Mouse (Mus musculus): ENCODE results near the gene Rora. TPM values are rescaled to one million over a fixed set of nuclear protein-coding genes. Genes with fewer than 3 reads are reported as not detected.
A peak's percentile ranks its signal among the peaks of the same experiment; 100 is the strongest.

Rora gene
- polyA plus RNA-seq, 1 experiment from 2014 or later = 3.8 TPM

GRCm38 (mm10) chr9:69180961-69181360, 527.4 kb downstream of the Rora start:
- H3K4me1 ChIP-seq = peaks cover 17% of the 10 kb centered on the region
- H3K27me3 ChIP-seq (ENCODE audit: low read depth, poor library complexity, severe bottlenecking) = no peaks in the 10 kb centered on the region; the same call in 1 of the 2 replicates
- 41% methylated on average over 3 of the region's 3 CpGs for WGBS
- no peak for DNase-seq (ENCODE audit: low spot score)
- no peaks in the 10 kb centered on the region for H3K9me3 ChIP-seq (replicated peaks)
- H3K27ac ChIP-seq = peak overlapping the region; percentile 50; the same call in 1 of the 2 replicates
- H3K4me3 ChIP-seq = no peak overlapping the region
- no peaks in the 10 kb centered on the region for H3K36me3 ChIP-seq

- Histone ChIP-seq H3K4me3 (no peak overlapping the region), H3K27ac (peak overlapping the region; percentile 50; the same call in 1 of the 2 replicates), H3K9me3 (replicated peaks) (no peaks in the 10 kb centered on the region), H3K36me3 (no peaks in the 10 kb centered on the region), H3K4me1 (peaks cover 17% of the 10 kb centered on the region), H3K27me3 (ENCODE audit: low read depth, poor library complexity, severe bottlenecking) (no peaks in the 10 kb centered on the region; the same call in 1 of the 2 replicates)
- DNase-seq (ENCODE audit: low spot score) = no peak
Measured at GRCm38 (mm10) chr9:69181411-69181810, 527.8 kb downstream of the Rora start.

GRCm38 (mm10) chr9:69183888-69184287, 530.3 kb downstream of the Rora start:
- 78% methylated on average over 4 of the region's 4 CpGs for WGBS
- Histone ChIP-seq H3K36me3 (no peaks in the 10 kb centered on the region), H3K27me3 (ENCODE audit: low read depth, poor library complexity, severe bottlenecking) (no peaks in the 10 kb centered on the region), H3K4me1 (peaks cover 17% of the 10 kb centered on the region), H3K4me3 (no peak overlapping the region), H3K27ac (no peak overlapping the region), H3K9me3 (replicated peaks) (no peaks in the 10 kb centered on the region)
- no peak for DNase-seq (ENCODE audit: low spot score)

GRCm38 (mm10) chr9:69190726-69191125, 537.1 kb downstream of the Rora start:
- no peaks in the 10 kb centered on the region for H3K36me3 ChIP-seq
- 21% methylated on average over 1 of the region's 1 CpGs for WGBS

GRCm38 (mm10) chr9:69192446-69192845, 538.9 kb downstream of the Rora start:
- no peaks in the 10 kb centered on the region for H3K9me3 ChIP-seq (replicated peaks)
- H3K27ac ChIP-seq = no peak overlapping the region
- 81% methylated on average over 8 of the region's 8 CpGs for WGBS
- 0 out of 2 replicates have a peak, but pooled peaks cover 3% of the 10 kb centered on the region for H3K27me3 ChIP-seq (ENCODE audit: low read depth, poor library complexity, severe bottlenecking)
- no peak for DNase-seq (ENCODE audit: low spot score)
- H3K4me1 ChIP-seq = peaks cover 3% of the 10 kb centered on the region; the same call in 1 of the 2 replicates
- no peaks in the 10 kb centered on the region for H3K36me3 ChIP-seq
- H3K4me3 ChIP-seq = no peak overlapping the region

More at GRCm38 (mm10) chr9:69190726-69191125, 537.1 kb downstream of the Rora start:
- no peak overlapping the region for H3K27ac ChIP-seq
- H3K4me1 ChIP-seq = peaks cover 3% of the 10 kb centered on the region; the same call in 1 of the 2 replicates
- no peak overlapping the region for H3K4me3 ChIP-seq
- DNase-seq (ENCODE audit: low spot score) = no peak
- no peaks in the 10 kb centered on the region for H3K27me3 ChIP-seq (ENCODE audit: low read depth, poor library complexity, severe bottlenecking)
- H3K9me3 ChIP-seq (replicated peaks) = no peaks in the 10 kb centered on the region

GRCm38 (mm10) chr9:69194638-69195605, 541.3 kb downstream of the Rora start:
- WGBS = 84% methylated on average over 13 of the region's 13 CpGs
- DNase-seq (ENCODE audit: low spot score) = no peak
- H3K4me3 ChIP-seq = no peak overlapping the region
- peaks cover 3% of the 10 kb centered on the region; the same call in 1 of the 2 replicates for H3K4me1 ChIP-seq
- H3K36me3 ChIP-seq = no peaks in the 10 kb centered on the region
- 0 out of 2 replicates have a peak, but pooled peaks cover 3% of the 10 kb centered on the region for H3K27me3 ChIP-seq (ENCODE audit: low read depth, poor library complexity, severe bottlenecking)
- H3K9me3 ChIP-seq (replicated peaks) = no peaks in the 10 kb centered on the region
- no peak overlapping the region for H3K27ac ChIP-seq

GRCm38 (mm10) chr9:69213796-69214195, 560.2 kb downstream of the Rora start:
- Histone ChIP-seq H3K4me3 (no peak overlapping the region), H3K36me3 (no peaks in the 10 kb centered on the region), H3K27me3 (ENCODE audit: low read depth, poor library complexity, severe bottlenecking) (peaks cover 10% of the 10 kb centered on the region), H3K9me3 (replicated peaks) (no peaks in the 10 kb centered on the region), H3K27ac (no peak overlapping the region), H3K4me1 (peaks cover 19% of the 10 kb centered on the region)
- whole genome bisulfite sequencing = 92% methylated on average over 5 of the region's 5 CpGs
- no peak for DNase-seq (ENCODE audit: low spot score)

- Histone ChIP-seq H3K27me3 (ENCODE audit: low read depth, poor library complexity, severe bottlenecking) (peaks cover 49% of the 10 kb centered on the region), H3K4me3 (no peak overlapping the region; the same call in 1 of the 2 replicates), H3K27ac (no peak overlapping the region), H3K36me3 (no peaks in the 10 kb centered on the region), H3K9me3 (replicated peaks) (no peaks in the 10 kb centered on the region), H3K4me1 (peaks cover 44% of the 10 kb centered on the region)
- peak; percentile 47 for DNase-seq (ENCODE audit: low spot score)
- 30% methylated on average over 3 of the region's 3 CpGs for WGBS
Measured at GRCm38 (mm10) chr9:69224841-69225240, 571.3 kb downstream of the Rora start.

- no peak overlapping the region for H3K4me3 ChIP-seq
- H3K4me1 ChIP-seq = peaks cover 44% of the 10 kb centered on the region
- no peak for DNase-seq (ENCODE audit: low spot score)
- peaks cover 48% of the 10 kb centered on the region for H3K27me3 ChIP-seq (ENCODE audit: low read depth, poor library complexity, severe bottlenecking)
- H3K27ac ChIP-seq = no peak overlapping the region
- 48% methylated on average over 3 of the region's 3 CpGs for WGBS
- no peaks in the 10 kb centered on the region for H3K36me3 ChIP-seq
- no peaks in the 10 kb centered on the region for H3K9me3 ChIP-seq (replicated peaks)
Measured at GRCm38 (mm10) chr9:69226424-69226823, 572.8 kb downstream of the Rora start.

- Histone ChIP-seq H3K4me1 (peaks cover 44% of the 10 kb centered on the region), H3K27ac (no peak overlapping the region), H3K9me3 (replicated peaks) (no peaks in the 10 kb centered on the region), H3K36me3 (no peaks in the 10 kb centered on the region), H3K4me3 (no peak overlapping the region), H3K27me3 (ENCODE audit: low read depth, poor library complexity, severe bottlenecking) (peaks cover 34% of the 10 kb centered on the region)
- no peak for DNase-seq (ENCODE audit: low spot score)
- WGBS = 89% methylated on average over 6 of the region's 6 CpGs
Measured at GRCm38 (mm10) chr9:69227806-69228205, 574.2 kb downstream of the Rora start.

GRCm38 (mm10) chr9:69229935-69230334, 576.3 kb downstream of the Rora start:
- H3K9me3 ChIP-seq (replicated peaks) = no peaks in the 10 kb centered on the region
- DNase-seq (ENCODE audit: low spot score) = no peak
- 88% methylated on average over 7 of the region's 7 CpGs for WGBS
- peaks cover 36% of the 10 kb centered on the region for H3K27me3 ChIP-seq (ENCODE audit: low read depth, poor library complexity, severe bottlenecking)
- no peak overlapping the region for H3K27ac ChIP-seq
- H3K36me3 ChIP-seq = no peaks in the 10 kb centered on the region
- peaks cover 25% of the 10 kb centered on the region for H3K4me1 ChIP-seq
- no peak overlapping the region for H3K4me3 ChIP-seq

- no peak overlapping the region for H3K4me3 ChIP-seq
- H3K27me3 ChIP-seq (ENCODE audit: low read depth, poor library complexity, severe bottlenecking) = peaks cover 16% of the 10 kb centered on the region
- no peak overlapping the region for H3K27ac ChIP-seq
- H3K4me1 ChIP-seq = peaks cover 8% of the 10 kb centered on the region
- no peaks in the 10 kb centered on the region for H3K36me3 ChIP-seq
- WGBS = 40% methylated on average over 7 of the region's 7 CpGs
- DNase-seq (ENCODE audit: low spot score) = no peak
- no peaks in the 10 kb centered on the region for H3K9me3 ChIP-seq (replicated peaks)
Measured at GRCm38 (mm10) chr9:69234526-69234925, 580.9 kb downstream of the Rora start.

- H3K27ac ChIP-seq = no peak overlapping the region
- no peak for DNase-seq (ENCODE audit: low spot score)
- no peak overlapping the region for H3K4me3 ChIP-seq
- peaks cover 12% of the 10 kb centered on the region; the same call in 1 of the 2 replicates for H3K27me3 ChIP-seq (ENCODE audit: low read depth, poor library complexity, severe bottlenecking)
- H3K9me3 ChIP-seq (replicated peaks) = no peaks in the 10 kb centered on the region
- H3K4me1 ChIP-seq = peaks cover 16% of the 10 kb centered on the region
- WGBS = 83% methylated on average over 10 of the region's 10 CpGs
- no peaks in the 10 kb centered on the region for H3K36me3 ChIP-seq
Measured at GRCm38 (mm10) chr9:69237316-69237715, 583.7 kb downstream of the Rora start.
